Mouse (Mus musculus) limb, embryonic 13.5 days (tissue): ENCODE data around the gene 4933424G06Rik. TPM values are rescaled to one million over a fixed set of nuclear protein-coding genes. Genes with fewer than 3 reads are reported as not detected.

Experiments
- microRNA-seq: library from miRNA; unstranded; fragments of <30 nt; microRNA quantifications from one replicate; pipeline ENCODE4, GENCODE M21; 2016
- polyA plus RNA-seq: library from polyadenylated mRNA; unstranded; fragments of >200 nt; fragmentation: Nextera tagmentation; extraction: Ambion mirVana; gene quantifications from 2 replicates; pipeline ENCODE4 v1.2.1, GENCODE M21; 2015

Gene 4933424G06Rik
- polyA plus RNA-seq, 1 experiment from 2014 or later, result not detected

Small RNA genes lying within 50 kb of the gene (microRNA-seq; reads per million reads assigned to microRNA genes)
- gene Gm24133, result not detected

Other genes with a start within 250 kb of the 4933424G06Rik start
- gene Cnnm4, start 238.5 kb upstream of the 4933424G06Rik start, polyA plus RNA-seq, result 19.5 and 20.4 TPM in 2 replicates
- 3.7 and 4.4 TPM in 2 replicates for gene Cnnm3, start 198.3 kb upstream of the 4933424G06Rik start, polyA plus RNA-seq
- 20.1 and 20.8 TPM in 2 replicates for gene Ankrd23, start 173.3 kb upstream of the 4933424G06Rik start, polyA plus RNA-seq
- gene Gm42417, start 170.7 kb upstream of the 4933424G06Rik start, polyA plus RNA-seq, result 0.33 and 0.92 TPM in 2 replicates
- gene Ankrd39, start 162.7 kb upstream of the 4933424G06Rik start, polyA plus RNA-seq, result 27.7 and 28.0 TPM in 2 replicates
- gene Sema4c, start 151.8 kb upstream of the 4933424G06Rik start, polyA plus RNA-seq, result 21.8 and 22.7 TPM in 2 replicates
- 0.53 and 0.69 TPM in 2 replicates for gene Fam178b, start 27.0 kb upstream of the 4933424G06Rik start, polyA plus RNA-seq
- 479 and 511 TPM in 2 replicates for gene Cox5b, start 18.7 kb upstream of the 4933424G06Rik start, polyA plus RNA-seq
- gene Actr1b, start 4.3 kb downstream of the 4933424G06Rik start, polyA plus RNA-seq, result 105 and 119 TPM in 2 replicates
- gene Zap70, start 51.6 kb downstream of the 4933424G06Rik start, polyA plus RNA-seq, result 0.34 and 1.2 TPM in 2 replicates
- gene Tmem131, start 233.5 kb downstream of the 4933424G06Rik start, polyA plus RNA-seq, result 12.5 and 13.4 TPM in 2 replicates